Mouse (Mus musculus) layer of hippocampus, postnatal 25 days (tissue): Measurements from ENCODE around the gene Pir. TPM values are rescaled to one million over a fixed set of nuclear protein-coding genes. Genes with fewer than 3 reads are reported as not detected.
A peak's percentile ranks its signal among the peaks of the same experiment; 100 is the strongest.

Source experiments
- DNase-seq, 2 experiments: peaks; one replicate each; pipeline ENCODE4 v3.0.0; 2022; ENCODE audit warnings: mixed read lengths in 2 of 2, low spot score in 1 of 2; ENCODE audit errors: extremely low spot score in 1 of 2
- total RNA-seq, 2 experiments: library from RNA; stranded (reverse); gene quantifications; 2 replicates each; pipeline ENCODE4 v1.2.3; 2021

The Pir gene
- total RNA-seq, 2 experiments from 2014 or later = 5.2 to 5.9 TPM

GRCm38 (mm10) chrX:164330766-164331165, 61.6 kb downstream of the Pir start:
- DNase-seq = no peak

DNA sequence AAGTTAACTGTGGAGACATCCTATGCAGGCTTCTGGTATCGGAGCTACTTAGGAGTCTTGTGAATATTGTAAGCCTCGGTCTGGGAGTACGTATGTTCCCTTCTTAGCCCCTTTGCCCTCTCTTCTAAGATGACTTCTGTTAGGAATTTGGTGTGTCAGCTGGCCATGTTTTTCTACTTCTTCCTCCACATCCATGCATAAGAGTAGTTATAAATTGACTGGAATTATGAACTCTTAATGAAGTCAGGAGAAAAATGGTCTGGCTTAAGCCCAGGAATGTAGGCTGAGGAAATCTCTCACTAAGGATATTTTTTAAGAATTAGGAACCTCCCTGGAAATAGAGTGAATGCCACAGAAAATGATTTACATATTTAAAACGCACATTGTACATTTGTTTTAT, 69.4 kb downstream of the Pir start:
- no peak for DNase-seq

- DNase-seq = no peak
These were observed 76.3 kb downstream of the Pir start for GRCm38 (mm10) chrX:164345359-164345938.

- DNase-seq = no peak
These were observed 79.8 kb downstream of the Pir start for GRCm38 (mm10) chrX:164348937-164349336.

- no peak for DNase-seq
These were observed 96.1 kb downstream of the Pir start for GRCm38 (mm10) chrX:164365153-164365865.

DNA sequence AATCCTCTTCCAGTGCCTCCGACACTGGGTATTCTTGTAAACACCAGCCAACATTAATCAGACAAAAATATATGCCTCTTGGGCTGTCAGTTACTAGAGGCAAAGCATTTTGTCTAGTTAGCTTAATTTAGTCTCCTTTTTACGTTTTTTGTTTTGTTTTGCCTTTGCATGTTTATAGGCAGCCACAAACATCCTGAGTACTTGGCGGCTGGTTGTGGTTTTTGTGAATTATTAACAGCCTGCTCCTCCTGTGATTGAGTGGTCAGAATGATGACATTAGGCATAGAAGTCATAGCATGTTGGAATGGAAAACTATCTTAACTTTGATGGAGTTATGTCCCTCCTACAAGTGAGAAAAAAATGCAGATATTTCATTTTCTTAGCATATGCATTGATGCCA, 101.4 kb downstream of the Pir start:
- no peak for DNase-seq

DNA sequence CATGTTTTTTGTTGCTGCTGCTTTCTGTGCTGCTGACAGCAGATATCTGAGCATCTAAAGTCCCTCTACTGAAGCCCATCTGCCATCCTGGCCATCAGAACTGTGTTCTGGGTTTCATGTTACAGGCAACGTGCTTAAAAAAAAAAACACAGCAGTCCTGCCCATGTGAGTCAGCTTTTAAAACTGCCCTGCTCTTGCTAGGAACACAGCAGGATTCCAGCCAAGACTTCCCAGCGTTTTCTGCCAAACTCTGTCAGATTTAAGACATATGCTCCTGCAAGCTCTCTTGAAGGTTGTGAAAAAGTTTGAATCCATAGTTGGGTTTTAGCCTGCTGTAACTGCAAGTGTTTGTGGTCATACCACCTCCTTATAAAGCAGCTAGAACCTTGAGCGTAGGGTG, 103.9 kb downstream of the Pir start, which contains the start of gene Vegfd:
TSS of gene Vegfd (plus strand) at position 298 of the 400 bp plus-strand sequence.
- no peak for DNase-seq

DNA sequence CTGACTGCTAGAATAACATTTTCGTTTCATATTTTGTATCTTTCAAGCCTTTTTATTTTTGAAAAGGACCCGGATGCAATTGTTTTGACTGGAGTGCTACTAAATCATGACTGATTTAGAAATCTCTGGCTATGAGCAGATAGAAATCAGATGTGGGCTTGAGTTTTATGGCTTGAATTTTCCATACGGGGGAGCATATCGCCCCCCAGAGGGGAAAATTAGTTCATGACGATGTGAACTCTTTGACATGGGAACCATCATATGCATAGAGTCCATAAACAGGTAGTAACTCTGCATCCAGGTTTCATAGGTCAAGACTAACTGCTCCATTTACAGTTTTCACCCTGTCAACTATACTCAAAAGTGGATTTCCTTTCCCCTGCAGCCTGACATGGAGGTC, 105.4 kb downstream of the Pir start:
- DNase-seq = no peak

- DNase-seq = no peak
These were observed 110.5 kb downstream of the Pir start for GRCm38 (mm10) chrX:164379721-164380120.

DNA sequence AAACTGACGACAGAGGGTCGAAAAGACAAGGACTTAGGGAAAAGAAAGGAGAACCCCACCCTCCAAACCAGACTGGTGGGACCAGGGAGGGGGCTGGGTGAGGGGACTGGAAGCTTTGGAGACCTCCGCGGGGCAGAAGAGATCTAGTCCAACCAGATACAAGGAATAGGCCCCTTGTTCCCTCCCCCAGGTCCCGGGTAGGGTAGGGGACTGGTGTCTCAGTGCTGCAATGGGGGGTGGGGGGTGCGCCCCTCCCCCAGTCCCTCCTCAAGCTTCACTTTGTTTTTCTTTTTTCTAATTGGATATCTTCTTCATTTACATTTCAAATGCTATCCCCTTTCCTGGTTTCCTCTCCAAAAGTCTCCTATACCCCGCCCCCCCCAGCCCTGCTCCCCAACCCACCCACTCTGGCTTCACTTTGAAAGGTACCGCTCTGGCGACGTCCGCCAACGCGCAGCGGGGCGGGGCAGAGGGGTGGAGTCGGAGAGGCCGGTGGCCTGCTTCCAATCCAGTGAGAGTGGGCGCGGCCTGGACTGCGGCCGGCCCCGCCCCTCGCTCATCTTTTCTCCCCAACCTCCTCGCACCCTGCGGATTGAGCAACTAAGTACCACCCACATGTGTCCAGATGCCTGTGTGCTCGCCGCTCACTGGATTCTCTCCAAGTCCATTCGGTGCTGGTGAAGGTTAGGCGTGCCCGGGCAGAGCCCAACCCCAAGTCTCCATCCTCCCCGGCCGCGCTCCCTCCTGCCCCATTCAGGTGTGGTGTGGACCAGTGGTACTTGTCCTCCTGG, 112.6 kb downstream of the Pir start:
- peak; percentile 26 to 55 for DNase-seq

DNA sequence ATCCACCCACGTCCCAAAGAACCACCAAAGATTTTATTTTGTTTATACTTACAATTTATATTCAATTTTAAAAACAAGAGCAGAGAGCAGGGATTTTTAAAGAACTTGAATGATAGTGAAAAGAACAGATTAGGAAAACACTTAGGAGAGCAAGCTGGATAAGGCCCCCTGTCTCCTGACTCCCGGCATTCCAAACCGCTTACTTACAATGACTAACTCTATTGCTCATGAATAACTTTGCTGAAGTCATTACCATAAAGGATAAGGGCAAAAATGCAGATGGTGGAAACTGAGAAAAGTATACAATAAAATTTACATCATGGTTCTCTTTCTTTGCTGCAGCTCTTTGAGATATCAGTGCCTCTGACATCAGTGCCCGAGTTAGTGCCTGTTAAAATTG, 124.9 kb downstream of the Pir start:
- no peak for DNase-seq

- no peak for DNase-seq
These were observed 129.3 kb downstream of the Pir start for GRCm38 (mm10) chrX:164398456-164398855.

DNA sequence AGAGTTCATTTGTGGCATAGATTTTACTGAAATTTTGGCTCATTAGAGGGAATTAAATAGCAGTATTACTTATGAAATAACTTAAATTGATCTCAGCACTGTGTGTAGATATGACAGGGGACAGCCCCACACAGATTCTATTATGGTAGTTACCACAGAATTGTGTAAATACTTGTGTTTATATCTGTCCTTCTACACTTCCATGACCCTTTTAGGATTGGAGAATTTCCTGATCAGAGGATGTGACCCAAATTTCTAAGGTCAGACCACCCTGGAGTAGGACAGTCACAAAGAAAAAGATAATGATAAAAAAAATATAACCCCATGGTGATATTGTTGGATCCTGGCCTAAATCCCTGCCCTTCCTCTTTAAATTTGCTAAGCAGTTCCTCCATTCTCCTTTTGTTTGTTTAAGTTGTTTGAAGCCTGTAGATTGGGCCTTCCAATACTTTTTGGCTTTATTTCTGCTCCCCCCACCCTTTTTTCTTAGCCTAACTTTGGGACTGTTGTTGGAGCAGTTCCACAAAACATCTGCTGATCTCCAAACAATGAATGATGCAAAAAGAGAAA, 136.0 kb downstream of the Pir start:
- no peak for DNase-seq

DNA sequence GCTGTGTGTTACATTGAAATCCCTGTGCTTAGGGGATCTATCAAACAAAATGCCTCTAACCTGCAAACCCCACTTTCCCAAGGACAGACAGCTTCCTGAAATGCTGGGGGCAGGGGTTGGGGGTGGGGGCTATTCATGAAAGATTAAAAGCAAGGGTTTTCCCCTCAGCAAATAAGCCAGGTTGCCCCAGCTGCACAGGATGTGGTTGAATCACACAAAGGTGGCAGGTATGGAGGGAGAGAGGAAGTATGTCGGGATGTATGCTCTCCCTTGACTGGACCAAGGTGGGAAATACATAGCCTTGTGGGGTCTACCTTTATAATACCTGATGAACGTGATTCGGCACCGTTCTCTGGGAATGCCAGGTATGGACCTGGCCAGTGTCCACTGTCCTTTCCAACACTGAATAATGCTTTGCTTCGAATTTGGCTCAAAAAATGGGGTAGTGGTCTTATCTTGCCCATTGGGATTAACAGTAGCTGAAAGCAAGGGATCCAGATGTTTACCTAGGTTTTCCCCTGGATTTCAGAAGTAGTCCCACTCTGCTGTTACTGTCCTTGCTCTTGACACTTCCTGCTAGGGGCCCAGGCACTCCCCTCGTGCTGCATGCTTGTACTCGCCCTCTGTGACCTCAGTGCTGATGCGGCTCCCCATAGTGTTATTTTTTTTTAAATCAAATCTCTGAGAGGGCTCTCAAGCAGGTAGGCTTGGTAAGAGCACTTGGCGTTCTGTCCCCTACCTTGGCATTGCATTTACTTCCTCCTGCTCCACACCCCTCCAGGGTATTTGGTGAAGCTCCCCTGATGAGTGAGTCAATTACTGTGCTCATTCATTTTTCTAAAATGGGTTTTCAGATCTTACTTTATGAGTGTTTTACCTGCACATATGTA, 137.2 kb downstream of the Pir start:
- DNase-seq = no peak

DNA sequence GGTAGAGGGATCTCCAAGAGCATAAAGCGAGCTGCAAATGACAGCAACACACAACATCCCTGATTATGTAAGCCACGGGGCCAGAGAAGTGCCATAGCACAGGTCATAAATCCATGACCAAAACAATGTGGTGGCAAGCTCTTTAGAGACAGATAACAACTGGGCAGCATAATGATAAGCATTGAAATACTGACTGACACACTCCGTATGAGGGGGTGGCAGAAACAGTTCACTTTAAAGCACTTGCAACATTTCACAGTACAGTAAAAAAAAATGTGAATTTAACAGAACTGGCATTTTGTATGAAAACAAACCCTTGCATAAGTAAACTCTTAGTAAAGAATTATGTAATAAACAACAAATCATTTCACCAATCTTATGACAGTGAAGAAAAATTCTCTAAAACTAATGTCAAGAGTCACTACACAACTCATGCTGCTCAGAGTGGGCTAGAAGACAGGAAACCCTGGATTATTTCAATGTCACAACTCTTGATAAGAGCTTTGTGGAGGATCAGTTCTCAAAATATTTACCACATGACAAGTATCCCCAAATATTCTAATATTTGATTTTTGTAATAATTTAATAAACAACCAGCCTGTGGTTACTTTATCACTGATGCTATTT, 139.2 kb downstream of the Pir start:
- no peak for DNase-seq

- no peak for DNase-seq
These were observed 141.4 kb downstream of the Pir start for GRCm38 (mm10) chrX:164410562-164410961.

DNA sequence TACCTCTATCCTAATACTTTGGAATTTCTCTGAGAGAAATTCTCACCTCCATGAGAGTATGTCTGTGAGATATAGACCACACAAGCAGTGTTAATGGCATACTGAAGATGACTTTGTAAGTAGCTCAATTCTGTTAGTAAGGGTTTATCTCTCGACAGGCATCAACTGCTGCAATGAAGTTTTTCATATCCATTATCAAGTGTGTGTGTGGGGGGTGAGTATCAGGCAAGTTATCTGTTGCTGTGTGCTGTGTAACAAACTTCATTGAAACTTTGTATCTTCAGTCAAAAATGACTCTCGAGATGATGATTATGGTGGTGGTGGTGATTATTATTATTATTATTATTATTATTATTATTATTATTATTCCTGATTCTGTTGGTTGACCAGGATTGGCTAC, 147.6 kb downstream of the Pir start:
- no peak for DNase-seq

GRCm38 (mm10) chrX:164418008-164418407, 148.8 kb downstream of the Pir start:
- no peak for DNase-seq

GRCm38 (mm10) chrX:164419471-164419939, 150.3 kb downstream of the Pir start, which contains the start of gene Piga:
Piga (plus strand) TSS chrX:164419787.
- peak; percentile 59 to 70 for DNase-seq
